Mouse (Mus musculus): ENCODE data around the gene Gpc6. TPM values are rescaled to one million over a fixed set of nuclear protein-coding genes. Genes with fewer than 3 reads are reported as not detected.

Gpc6 gene
- total and polyA plus RNA-seq, 3 experiments: 4.6 to 10.3 (median 8.0) TPM

- no peaks in the 10 kb centered on the region for H3K4me1 ChIP-seq (ENCODE audit: control insufficient read depth, insufficient read depth, low read length)
- H3K27me3 ChIP-seq (ENCODE audit: control insufficient read depth, insufficient read depth, low read length): no peaks in the 10 kb centered on the region
- H3K79me2 ChIP-seq (replicated peaks; ENCODE audit: control insufficient read depth, insufficient read depth, low read length): no peaks in the 10 kb centered on the region
- intact Hi-C loops (cut with DNase I): no loop called here
- no peaks in the 10 kb centered on the region for H3K36me3 ChIP-seq (ENCODE audit: control insufficient read depth, insufficient read depth, low read length)
- H3K4me3 ChIP-seq: no peak overlapping the region
- no peak overlapping the region for H3K9ac ChIP-seq (ENCODE audit: low read depth, low read length)
- no peak overlapping the region for H3K27ac ChIP-seq
- 64% methylated on average over 2 of the region's 2 CpGs for WGBS
- no peak for DNase-seq
- TF ChIP-seq CTCF (IDR thresholded peaks at IDR 0.05) (peak; percentile 13; the same call in 1 of the 2 replicates), POLR2A (IDR thresholded peaks at IDR 0.05; ENCODE audit: insufficient read depth, low read depth, low read length) (no peak), EP300 (IDR thresholded peaks at IDR 0.05; ENCODE audit: insufficient read depth, low read depth, low read length) (no peak)
Measured at GRCm38 (mm10) chr14:117889653-117890052, 964.5 kb downstream of the Gpc6 start.

DNA sequence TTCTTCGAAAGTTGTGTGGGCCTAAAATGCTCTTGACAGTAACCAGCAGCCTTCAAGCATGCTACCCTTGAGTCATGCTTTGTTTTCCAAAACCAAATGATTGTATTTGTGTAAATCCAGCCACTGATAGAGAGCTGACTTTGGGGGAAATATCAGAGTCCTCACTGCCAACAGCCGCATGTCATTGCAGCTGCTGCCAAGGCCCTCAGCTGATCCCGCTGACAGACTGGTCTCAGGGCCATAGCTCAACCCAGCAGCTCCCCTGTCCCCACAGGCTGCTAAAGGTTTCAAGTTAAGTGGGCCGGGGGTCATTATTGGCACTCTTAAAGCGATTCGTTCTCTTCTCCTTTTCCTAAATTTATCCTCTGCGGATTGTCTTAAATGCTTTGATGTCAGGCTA is 966.3 kb downstream of the Gpc6 start:
- H3K27ac ChIP-seq: no peak overlapping the region
- intact Hi-C loops (cut with DNase I): no loop called here
- TF ChIP-seq EP300 (IDR thresholded peaks at IDR 0.05; ENCODE audit: insufficient read depth, low read depth, low read length) (no peak), CTCF (IDR thresholded peaks at IDR 0.05) (no peak), POLR2A (IDR thresholded peaks at IDR 0.05; ENCODE audit: insufficient read depth, low read depth, low read length) (no peak)
- DNase-seq: peak in 1 of 2 experiments; percentile 31
- H3K4me1 ChIP-seq (ENCODE audit: control insufficient read depth, insufficient read depth, low read length): peaks cover 1% of the 10 kb centered on the region
- no peak overlapping the region for H3K4me3 ChIP-seq
- no peak overlapping the region for H3K9ac ChIP-seq (ENCODE audit: low read depth, low read length)
- H3K27me3 ChIP-seq (ENCODE audit: control insufficient read depth, insufficient read depth, low read length): no peaks in the 10 kb centered on the region
- 56% methylated on average over 7 of the region's 7 CpGs for WGBS
- no peaks in the 10 kb centered on the region for H3K36me3 ChIP-seq (ENCODE audit: control insufficient read depth, insufficient read depth, low read length)
- no peaks in the 10 kb centered on the region for H3K79me2 ChIP-seq (replicated peaks; ENCODE audit: control insufficient read depth, insufficient read depth, low read length)

DNA sequence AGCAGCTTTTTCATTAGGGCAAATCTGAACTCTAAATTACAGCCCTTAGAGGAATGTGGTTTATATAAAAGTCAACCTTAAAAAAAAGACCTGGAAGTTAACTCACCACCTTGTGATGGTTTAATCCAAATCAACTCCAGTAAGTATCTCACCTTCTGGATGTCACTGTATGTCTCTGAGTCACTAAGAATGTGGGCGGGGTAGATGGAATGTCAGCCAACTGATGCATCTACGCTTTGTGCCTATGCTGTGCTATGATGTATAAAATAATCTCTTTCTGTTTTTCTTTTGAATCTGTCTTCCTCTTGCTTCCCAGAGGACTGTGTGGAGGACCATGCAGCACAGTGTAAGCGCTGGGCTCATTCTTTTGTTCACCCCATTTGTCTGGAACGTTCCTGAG is 966.9 kb downstream of the Gpc6 start:
- Histone ChIP-seq H3K27ac (no peak overlapping the region), H3K9ac (ENCODE audit: low read depth, low read length) (no peak overlapping the region), H3K4me1 (ENCODE audit: control insufficient read depth, insufficient read depth, low read length) (peaks cover 1% of the 10 kb centered on the region), H3K4me3 (no peak overlapping the region), H3K36me3 (ENCODE audit: control insufficient read depth, insufficient read depth, low read length) (no peaks in the 10 kb centered on the region), H3K79me2 (replicated peaks; ENCODE audit: control insufficient read depth, insufficient read depth, low read length) (no peaks in the 10 kb centered on the region), H3K27me3 (ENCODE audit: control insufficient read depth, insufficient read depth, low read length) (no peaks in the 10 kb centered on the region)
- WGBS: 84% methylated on average over 4 of the region's 4 CpGs
- intact Hi-C loops (cut with DNase I): no loop called here
- DNase-seq: no peak
- TF ChIP-seq EP300 (IDR thresholded peaks at IDR 0.05; ENCODE audit: insufficient read depth, low read depth, low read length) (no peak), POLR2A (IDR thresholded peaks at IDR 0.05; ENCODE audit: insufficient read depth, low read depth, low read length) (no peak), CTCF (IDR thresholded peaks at IDR 0.05) (no peak)

DNA sequence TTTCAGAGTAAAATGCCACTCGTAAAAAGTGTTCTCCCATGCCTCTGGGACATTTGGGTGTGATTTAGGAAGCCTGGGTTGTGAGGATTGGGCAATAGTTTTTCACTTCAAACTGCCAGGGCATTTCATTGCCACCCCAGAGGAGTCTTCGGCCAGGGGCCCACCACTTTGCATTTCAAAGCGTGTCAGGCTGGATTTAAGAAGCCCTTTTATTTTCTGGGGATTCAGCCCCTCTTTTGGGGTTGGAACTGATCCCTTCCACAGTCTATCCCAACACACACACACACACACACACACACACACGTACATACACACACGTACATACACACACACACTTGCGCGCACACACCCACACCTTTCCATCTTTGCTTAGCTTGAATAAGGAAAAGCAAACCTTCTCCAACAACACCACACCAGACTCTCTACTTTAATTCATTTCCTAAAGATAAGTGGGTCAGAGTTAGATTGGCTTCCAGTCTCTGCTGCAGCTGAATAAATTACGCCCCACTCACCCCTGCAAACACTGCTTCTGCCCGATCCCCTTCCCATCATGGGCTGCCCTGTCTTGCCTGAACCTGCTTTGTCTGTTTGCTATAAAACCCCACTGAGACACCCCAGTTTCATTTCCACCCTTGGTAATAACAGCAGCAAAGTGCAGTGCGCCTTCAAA is 969.9 kb downstream of the Gpc6 start:
- DNase-seq: no peak
- intact Hi-C loops (cut with DNase I): no loop called here
- Histone ChIP-seq H3K4me1 (ENCODE audit: control insufficient read depth, insufficient read depth, low read length) (peaks cover 1% of the 10 kb centered on the region), H3K27ac (no peak overlapping the region; the same call in 1 of the 2 replicates), H3K9ac (ENCODE audit: low read depth, low read length) (no peak overlapping the region), H3K79me2 (replicated peaks; ENCODE audit: control insufficient read depth, insufficient read depth, low read length) (no peaks in the 10 kb centered on the region), H3K27me3 (ENCODE audit: control insufficient read depth, insufficient read depth, low read length) (no peaks in the 10 kb centered on the region), H3K4me3 (no peak overlapping the region), H3K36me3 (ENCODE audit: control insufficient read depth, insufficient read depth, low read length) (no peaks in the 10 kb centered on the region)
- WGBS: 83% methylated on average over 10 of the region's 10 CpGs
- TF ChIP-seq CTCF (IDR thresholded peaks at IDR 0.05) (no peak), EP300 (IDR thresholded peaks at IDR 0.05; ENCODE audit: insufficient read depth, low read depth, low read length) (no peak), POLR2A (IDR thresholded peaks at IDR 0.05; ENCODE audit: insufficient read depth, low read depth, low read length) (no peak)

GRCm38 (mm10) chr14:117895539-117895912 is 970.4 kb downstream of the Gpc6 start:
- 77% methylated on average over 16 of the region's 16 CpGs for WGBS
- H3K4me1 ChIP-seq (ENCODE audit: control insufficient read depth, insufficient read depth, low read length): peaks cover 1% of the 10 kb centered on the region
- intact Hi-C loops (cut with DNase I): no loop called here
- TF ChIP-seq POLR2A (IDR thresholded peaks at IDR 0.05; ENCODE audit: insufficient read depth, low read depth, low read length) (no peak), EP300 (IDR thresholded peaks at IDR 0.05; ENCODE audit: insufficient read depth, low read depth, low read length) (no peak), CTCF (IDR thresholded peaks at IDR 0.05) (no peak)
- DNase-seq: peak; percentile 28 to 32
- H3K9ac ChIP-seq (ENCODE audit: low read depth, low read length): no peak overlapping the region
- no peaks in the 10 kb centered on the region for H3K36me3 ChIP-seq (ENCODE audit: control insufficient read depth, insufficient read depth, low read length)
- H3K27me3 ChIP-seq (ENCODE audit: control insufficient read depth, insufficient read depth, low read length): no peaks in the 10 kb centered on the region
- no peaks in the 10 kb centered on the region for H3K79me2 ChIP-seq (replicated peaks; ENCODE audit: control insufficient read depth, insufficient read depth, low read length)
- H3K4me3 ChIP-seq: no peak overlapping the region
- no peak overlapping the region; the same call in 1 of the 2 replicates for H3K27ac ChIP-seq

GRCm38 (mm10) chr14:117904300-117904699 is 979.2 kb downstream of the Gpc6 start:
- Histone ChIP-seq H3K4me3 (no peak overlapping the region), H3K9ac (ENCODE audit: low read depth, low read length) (no peak overlapping the region), H3K27ac (no peak overlapping the region), H3K79me2 (replicated peaks; ENCODE audit: control insufficient read depth, insufficient read depth, low read length) (no peaks in the 10 kb centered on the region), H3K27me3 (ENCODE audit: control insufficient read depth, insufficient read depth, low read length) (no peaks in the 10 kb centered on the region), H3K36me3 (ENCODE audit: control insufficient read depth, insufficient read depth, low read length) (no peaks in the 10 kb centered on the region), H3K4me1 (ENCODE audit: control insufficient read depth, insufficient read depth, low read length) (peaks cover 9% of the 10 kb centered on the region)
- no peak for DNase-seq
- intact Hi-C loops (cut with DNase I): no loop called here
- TF ChIP-seq POLR2A (IDR thresholded peaks at IDR 0.05; ENCODE audit: insufficient read depth, low read depth, low read length): no peak
- no peak for TF ChIP-seq EP300 (IDR thresholded peaks at IDR 0.05; ENCODE audit: insufficient read depth, low read depth, low read length)
- no peak for TF ChIP-seq CTCF (IDR thresholded peaks at IDR 0.05)
- 81% methylated on average over 9 of the region's 9 CpGs for WGBS
